Mouse (Mus musculus) intestine, embryonic 14.5 days (tissue): Measurements from ENCODE around the gene Fgd4. TPM values are rescaled to one million over a fixed set of nuclear protein-coding genes. Genes with fewer than 3 reads are reported as not detected.
A peak's percentile ranks its signal among the peaks of the same experiment; 100 is the strongest.

Experiments
- ATAC-seq: fragments of 200-750 bp; cut with Nextera tagmentation; replicated peaks from 2 replicates; pipeline ENCODE4 v1.8.0; 2017; ENCODE audit warnings: low read depth, moderate number of reproducible peaks, moderate TSS enrichment, moderate library complexity; ENCODE audit not compliant: low FRiP score, low TSS enrichment
- DNase-seq: peaks from one replicate; pipeline ENCODE4 v3.0.0-alpha.2; 2018; ENCODE audit warnings: low spot score
- H3K27ac ChIP-seq: fragments of 300-500 bp; sonication (generic); 2 replicates; pipeline ENCODE4 v1.5.1; 2014; ENCODE audit warnings: low read depth, mild to moderate bottlenecking, control low read depth
- H3K27me3 ChIP-seq: fragments of 300-500 bp; sonication (generic); replicated peaks from 2 replicates; pipeline ENCODE4 v1.6.1; 2014; ENCODE audit warnings: low read length, control low read depth; ENCODE audit not compliant: control insufficient read depth, insufficient read depth
- H3K36me3 ChIP-seq: fragments of 300-500 bp; sonication (generic); 2 replicates; pipeline ENCODE4 v1.6.1; 2014; ENCODE audit warnings: low read length, control low read depth; ENCODE audit not compliant: control insufficient read depth, insufficient read depth
- H3K4me1 ChIP-seq: fragments of 300-500 bp; sonication (generic); replicated peaks from 2 replicates; pipeline ENCODE4 v1.6.1; 2014; ENCODE audit warnings: low read length, control low read depth, mixed read lengths; ENCODE audit not compliant: control insufficient read depth, insufficient read depth
- H3K4me2 ChIP-seq: fragments of 300-500 bp; sonication (generic); 2 replicates; pipeline ENCODE4 v1.6.1; 2014; ENCODE audit warnings: low read length
- H3K4me3 ChIP-seq: fragments of 300-500 bp; sonication (generic); 2 replicates; pipeline ENCODE4 v1.5.1; 2014; ENCODE audit warnings: low read depth, low read length, control low read depth, mixed read lengths
- H3K9ac ChIP-seq: fragments of 300-500 bp; sonication (generic); 2 replicates; pipeline ENCODE4 v1.6.1; 2014; ENCODE audit warnings: mild to moderate bottlenecking, low read length
- H3K9me3 ChIP-seq: fragments of 300-500 bp; sonication (generic); 2 replicates; pipeline ENCODE4 v1.6.1; 2016; ENCODE audit warnings: low read length, control low read depth; ENCODE audit not compliant: control insufficient read depth
- WGBS: fragments of 180-500 bp; shearing (Covaris S2); extraction: QIAGEN DNeasy Blood & Tissue Kit; methylation state at CpG from one replicate; pipeline ENCODE4 v1.1.7; 2014; 5-methylcytosine and 5-hydroxymethylcytosine counted together
- polyA plus RNA-seq: library from polyadenylated mRNA; unstranded; fragments of >200 nt; fragmentation: Nextera tagmentation; extraction: Ambion mirVana; gene quantifications from 2 replicates; pipeline ENCODE4 v1.2.1, GENCODE M21; 2014

The Fgd4 gene
- 14.6 and 16.1 TPM in 2 replicates for polyA plus RNA-seq

DNA sequence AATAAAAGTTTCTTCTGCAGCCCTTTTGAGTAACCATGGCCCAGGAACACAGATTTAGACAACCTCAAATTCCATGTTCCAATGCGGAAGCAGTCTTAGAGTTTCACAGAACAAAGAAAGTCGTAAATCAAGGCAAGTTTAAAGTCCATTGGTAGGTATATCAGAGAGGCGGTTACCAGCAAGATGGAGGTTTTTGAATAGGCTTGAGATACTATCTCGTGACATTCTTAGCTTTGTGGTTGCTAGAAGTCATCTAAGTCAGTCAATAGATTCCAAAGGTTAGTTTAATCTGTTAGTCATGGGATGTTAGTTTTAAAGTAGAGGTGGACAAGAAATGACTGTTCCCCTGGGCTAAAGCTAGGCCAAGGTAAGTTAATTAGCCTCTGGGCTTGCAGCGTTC is at the start of gene Fgd4:
Gene Fgd4, minus strand, starts transcription at position 89 of the 400 bp plus-strand sequence.
- H3K27ac ChIP-seq, result peak within 1 kb of the TSS; percentile 88
- H3K4me1 ChIP-seq, result no peaks in the 10 kb centered on the region
- no peaks in the 10 kb centered on the region for H3K36me3 ChIP-seq
- DNase-seq (no peak), ATAC-seq (peak; percentile 65; the same call in 1 of the 2 replicates)
- H3K9ac ChIP-seq, result peak within 1 kb of the TSS; percentile 88
- peak within 1 kb of the TSS; percentile 81 for H3K4me3 ChIP-seq
- H3K27me3 ChIP-seq, result no peaks in the 10 kb centered on the region
- no peaks in the 10 kb centered on the region for H3K9me3 ChIP-seq
- H3K4me2 ChIP-seq, result peak within 1 kb of the TSS; percentile 84
- WGBS, result 39% methylated on average over 5 of the region's 5 CpGs

DNA sequence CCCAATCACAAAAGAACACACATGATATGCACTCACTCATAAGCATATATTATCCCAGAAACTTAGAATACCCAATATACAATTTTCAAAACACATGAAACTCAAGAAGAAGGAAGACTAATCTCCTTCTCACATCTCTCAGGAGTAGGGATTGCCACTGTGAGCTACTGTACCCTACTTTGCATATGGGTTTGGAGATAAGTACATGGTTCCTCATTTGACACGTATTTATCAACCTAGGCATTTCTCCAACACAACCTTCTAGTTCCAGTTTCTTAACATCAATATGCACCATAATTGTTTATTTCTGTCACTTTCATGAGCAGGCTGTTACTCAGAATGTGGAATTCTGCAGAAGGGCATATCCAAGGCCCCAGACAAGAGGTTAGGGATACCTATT is 44.8 kb upstream of the Fgd4 start:
- Histone ChIP-seq H3K27ac (no peak overlapping the region), H3K36me3 (no peaks in the 10 kb centered on the region), H3K4me2 (no peak overlapping the region), H3K9me3 (no peaks in the 10 kb centered on the region), H3K27me3 (no peaks in the 10 kb centered on the region), H3K4me1 (no peaks in the 10 kb centered on the region), H3K4me3 (no peak overlapping the region), H3K9ac (no peak overlapping the region)
- ATAC-seq (no peak), DNase-seq (no peak)
- WGBS, result 76% methylated on average over 1 of the region's 1 CpGs

DNA sequence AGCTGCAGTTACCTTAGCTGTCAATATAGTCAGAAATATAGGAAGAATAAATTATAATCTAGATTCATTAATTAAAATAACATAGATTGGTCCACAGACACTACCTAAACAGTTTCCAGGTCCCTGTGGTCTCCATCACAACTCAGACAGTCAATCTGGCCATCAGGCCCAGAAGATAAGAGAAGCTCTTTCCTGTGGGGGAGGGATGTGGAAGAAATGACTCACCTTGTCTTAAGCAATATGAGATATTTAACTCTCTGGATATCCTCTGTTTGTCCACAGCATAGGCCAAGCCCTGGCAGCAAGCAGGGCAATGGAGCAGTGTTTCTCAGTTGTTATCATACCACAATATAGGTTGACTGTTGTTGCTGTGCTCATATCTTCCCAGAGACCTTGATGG is 33.4 kb upstream of the Fgd4 start:
- no peak overlapping the region for H3K27ac ChIP-seq
- no peaks in the 10 kb centered on the region for H3K27me3 ChIP-seq
- no peak overlapping the region for H3K9ac ChIP-seq
- DNase-seq (no peak), ATAC-seq (no peak)
- H3K4me3 ChIP-seq, result no peak overlapping the region
- H3K4me2 ChIP-seq, result no peak overlapping the region
- no peaks in the 10 kb centered on the region for H3K9me3 ChIP-seq
- H3K4me1 ChIP-seq, result no peaks in the 10 kb centered on the region
- H3K36me3 ChIP-seq, result no peaks in the 10 kb centered on the region

DNA sequence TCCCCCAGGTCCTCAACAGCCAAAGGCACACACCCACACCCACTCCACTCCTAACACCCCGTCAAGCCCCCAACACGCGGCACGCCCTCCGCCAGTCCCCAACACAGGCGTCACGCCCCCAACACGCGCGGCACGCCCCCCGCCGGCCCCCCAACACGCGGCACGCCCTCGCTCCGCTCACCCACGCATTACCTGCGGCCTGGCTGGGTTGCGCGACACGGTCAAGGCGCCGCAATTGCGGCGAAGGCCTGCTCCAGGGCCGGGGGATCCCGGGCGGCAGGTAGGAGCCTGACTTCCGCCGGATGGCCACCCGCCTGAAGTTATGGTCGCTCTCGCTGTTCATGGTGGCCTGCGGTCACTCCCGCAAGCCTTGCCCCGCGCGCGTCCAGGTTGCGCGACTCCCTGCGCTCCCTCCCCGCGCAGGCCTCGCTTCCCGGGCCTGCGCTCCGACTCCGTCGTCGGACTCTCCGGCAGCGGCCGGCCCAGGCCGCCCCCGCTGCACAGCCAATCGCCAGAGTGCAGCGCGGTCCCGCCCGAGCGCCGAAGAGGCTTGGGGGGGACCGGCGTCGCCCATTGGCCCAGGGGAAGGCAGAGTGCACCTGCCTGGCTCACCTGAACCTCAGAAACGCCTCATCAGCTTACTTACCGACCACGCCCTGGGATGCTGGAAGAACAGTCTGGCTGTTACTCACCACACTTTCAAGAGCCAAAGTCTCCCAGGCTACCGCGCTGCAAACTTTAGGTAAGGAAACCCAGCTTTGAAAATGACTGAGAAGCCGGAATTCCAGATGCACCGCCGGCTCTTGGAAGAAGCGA is 555 bp downstream of the Fgd4 start:
- WGBS, result under 1% methylated on average over 75 of the region's 77 CpGs
- DNase-seq, result peak; percentile 84
- H3K36me3 ChIP-seq, result no peaks in the 10 kb centered on the region
- peak overlapping the region; percentile 81 for H3K4me3 ChIP-seq
- peak overlapping the region; percentile 88 for H3K9ac ChIP-seq
- H3K27me3 ChIP-seq, result no peaks in the 10 kb centered on the region
- H3K27ac ChIP-seq, result peak overlapping the region; percentile 88
- peak overlapping the region; percentile 84 for H3K4me2 ChIP-seq
- ATAC-seq, result peak; percentile 99
- H3K4me1 ChIP-seq, result no peaks in the 10 kb centered on the region
- H3K9me3 ChIP-seq, result no peaks in the 10 kb centered on the region

DNA sequence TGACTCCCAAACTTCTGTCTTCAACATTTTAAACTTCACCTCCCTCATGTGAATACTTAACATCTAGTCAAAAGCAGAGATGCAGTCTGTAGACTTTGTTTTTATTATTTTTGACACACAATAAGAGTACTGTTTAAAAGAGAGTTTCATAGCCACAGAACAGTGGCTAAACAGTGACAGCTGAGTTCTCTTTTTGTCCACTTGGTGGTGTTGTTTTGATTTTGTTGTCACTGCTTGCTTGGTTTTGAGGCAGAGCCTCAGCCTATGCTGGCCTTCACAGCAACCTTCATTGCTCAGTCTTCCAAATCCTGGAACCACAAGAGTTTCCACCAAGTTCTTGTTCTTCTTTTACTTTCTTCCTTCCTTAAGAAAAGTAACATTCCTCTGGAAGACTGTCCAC is 3.8 kb downstream of the Fgd4 start:
- Histone ChIP-seq H3K4me3 (no peak overlapping the region), H3K27me3 (no peaks in the 10 kb centered on the region), H3K27ac (no peak overlapping the region), H3K4me1 (no peaks in the 10 kb centered on the region), H3K9ac (no peak overlapping the region), H3K9me3 (no peaks in the 10 kb centered on the region), H3K4me2 (no peak overlapping the region), H3K36me3 (no peaks in the 10 kb centered on the region)
- no peak for ATAC-seq
- no peak for DNase-seq

DNA sequence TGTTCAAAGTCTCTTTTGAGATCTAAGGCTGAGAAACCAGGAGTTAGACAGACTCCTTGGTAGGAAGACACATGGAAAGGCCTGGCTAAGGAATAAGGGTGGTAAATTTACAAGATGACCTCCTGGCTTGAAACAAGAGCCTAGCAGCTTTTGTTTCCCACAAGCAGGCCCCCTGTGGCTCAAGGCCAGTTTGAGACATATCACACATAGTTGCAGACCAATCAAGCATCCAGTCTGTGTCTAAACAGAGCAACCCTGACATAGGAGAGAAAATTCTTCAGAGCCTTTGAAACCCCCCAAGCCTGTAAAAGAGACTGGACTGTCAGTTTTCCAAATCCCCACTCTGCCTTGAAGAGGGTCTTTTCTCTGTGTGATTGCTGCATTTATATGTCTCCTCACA is 7.7 kb downstream of the Fgd4 start:
- H3K4me1 ChIP-seq, result no peaks in the 10 kb centered on the region
- H3K27me3 ChIP-seq, result no peaks in the 10 kb centered on the region
- no peaks in the 10 kb centered on the region for H3K36me3 ChIP-seq
- no peak overlapping the region for H3K9ac ChIP-seq
- no peak overlapping the region for H3K4me2 ChIP-seq
- H3K27ac ChIP-seq, result no peak overlapping the region
- H3K9me3 ChIP-seq, result no peaks in the 10 kb centered on the region
- DNase-seq, result no peak
- no peak for ATAC-seq
- no peak overlapping the region for H3K4me3 ChIP-seq

DNA sequence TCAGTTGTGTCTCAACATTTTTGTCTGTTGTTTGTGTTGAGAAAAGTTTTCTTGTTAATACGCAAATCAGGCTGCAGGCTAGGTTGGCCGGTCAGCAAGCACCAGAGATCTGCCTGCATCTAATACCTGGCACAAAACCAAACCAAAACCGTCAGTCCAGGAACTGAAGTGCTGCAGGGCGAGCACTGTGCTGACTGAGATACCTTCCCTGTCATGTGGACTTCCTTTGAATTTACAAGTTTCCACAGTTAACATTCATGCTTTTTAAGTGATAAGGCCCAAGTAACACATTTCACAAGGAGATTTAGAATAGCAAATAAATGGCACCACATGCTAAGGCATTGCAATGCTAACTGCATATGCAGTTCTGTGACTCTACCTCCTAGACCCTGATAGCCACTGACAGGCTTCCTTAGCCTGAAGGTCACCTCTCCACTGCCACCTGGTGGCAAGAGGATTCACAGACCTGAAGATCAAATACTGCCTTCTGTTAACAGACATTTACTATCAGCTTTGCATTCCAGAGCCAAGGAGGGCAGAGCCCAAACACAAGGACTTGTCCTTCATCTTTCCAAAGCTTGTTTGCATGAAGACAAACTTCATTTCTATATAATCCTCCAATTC is 15.8 kb downstream of the Fgd4 start:
- H3K4me3 ChIP-seq, result no peak overlapping the region
- no peaks in the 10 kb centered on the region for H3K36me3 ChIP-seq
- ATAC-seq, result peak; percentile 77; the same call in 1 of the 2 replicates
- H3K4me1 ChIP-seq, result no peaks in the 10 kb centered on the region
- no peaks in the 10 kb centered on the region for H3K9me3 ChIP-seq
- WGBS, result 74% methylated on average over 4 of the region's 4 CpGs
- H3K4me2 ChIP-seq, result no peak overlapping the region
- H3K27me3 ChIP-seq, result no peaks in the 10 kb centered on the region
- no peak overlapping the region for H3K9ac ChIP-seq
- no peak overlapping the region for H3K27ac ChIP-seq
- DNase-seq, result peak; percentile 87

DNA sequence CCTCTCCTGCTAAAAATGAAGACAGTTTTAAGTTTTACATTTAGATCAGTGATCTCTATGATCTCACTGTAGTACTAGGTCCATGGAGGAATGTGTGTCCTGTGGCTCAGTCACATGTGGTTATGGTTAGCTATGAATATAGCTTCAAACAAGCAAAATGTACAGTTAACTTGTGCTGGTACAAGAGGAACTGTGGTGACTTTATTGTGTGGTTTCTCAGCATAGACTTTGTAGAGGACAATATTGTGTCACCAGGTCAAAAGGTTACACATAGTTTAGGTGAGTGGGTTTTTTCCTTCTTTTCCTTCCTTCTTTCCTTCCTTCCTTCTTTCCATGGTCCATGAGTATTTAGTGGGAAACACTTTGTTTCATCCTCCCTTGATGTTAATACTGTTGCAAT is 23.8 kb downstream of the Fgd4 start:
- no peaks in the 10 kb centered on the region for H3K36me3 ChIP-seq
- H3K27ac ChIP-seq, result no peak overlapping the region
- ATAC-seq (no peak), DNase-seq (no peak)
- H3K27me3 ChIP-seq, result no peaks in the 10 kb centered on the region
- no peaks in the 10 kb centered on the region for H3K9me3 ChIP-seq
- H3K4me2 ChIP-seq, result no peak overlapping the region
- H3K4me3 ChIP-seq, result no peak overlapping the region
- no peaks in the 10 kb centered on the region for H3K4me1 ChIP-seq
- H3K9ac ChIP-seq, result no peak overlapping the region

DNA sequence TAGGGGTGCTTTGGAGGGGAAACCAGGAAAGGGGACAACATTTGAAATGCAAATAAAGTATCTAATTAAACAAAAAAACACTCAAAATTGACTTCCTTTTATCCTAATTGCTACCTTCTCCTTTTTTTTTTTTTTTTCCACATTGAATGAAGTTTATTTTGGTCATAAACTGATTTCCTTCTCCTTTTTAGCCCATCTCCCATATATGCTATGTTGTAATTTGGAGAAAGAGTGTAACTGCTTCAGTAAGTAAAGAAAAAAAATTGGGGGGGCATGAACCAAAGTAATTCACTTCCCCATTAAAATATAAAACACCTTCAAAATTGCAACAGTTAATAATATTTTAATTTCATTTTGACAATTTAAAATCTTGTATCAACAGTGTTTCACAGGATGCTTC is 25.8 kb downstream of the Fgd4 start:
- ATAC-seq (no peak), DNase-seq (no peak)
- Histone ChIP-seq H3K27me3 (no peaks in the 10 kb centered on the region), H3K4me3 (no peak overlapping the region), H3K4me2 (no peak overlapping the region), H3K9me3 (no peaks in the 10 kb centered on the region), H3K9ac (no peak overlapping the region), H3K4me1 (no peaks in the 10 kb centered on the region), H3K27ac (no peak overlapping the region), H3K36me3 (no peaks in the 10 kb centered on the region)
